Mouse (Mus musculus): ENCODE results near the gene Exoc3l. TPM values are rescaled to one million over a fixed set of nuclear protein-coding genes. Genes with fewer than 3 reads are reported as not detected.
A peak's percentile ranks its signal among the peaks of the same experiment; 100 is the strongest.

Exoc3l gene
- polyA plus RNA-seq, 1 experiment from 2014 or later, result 10.8 TPM

DNA sequence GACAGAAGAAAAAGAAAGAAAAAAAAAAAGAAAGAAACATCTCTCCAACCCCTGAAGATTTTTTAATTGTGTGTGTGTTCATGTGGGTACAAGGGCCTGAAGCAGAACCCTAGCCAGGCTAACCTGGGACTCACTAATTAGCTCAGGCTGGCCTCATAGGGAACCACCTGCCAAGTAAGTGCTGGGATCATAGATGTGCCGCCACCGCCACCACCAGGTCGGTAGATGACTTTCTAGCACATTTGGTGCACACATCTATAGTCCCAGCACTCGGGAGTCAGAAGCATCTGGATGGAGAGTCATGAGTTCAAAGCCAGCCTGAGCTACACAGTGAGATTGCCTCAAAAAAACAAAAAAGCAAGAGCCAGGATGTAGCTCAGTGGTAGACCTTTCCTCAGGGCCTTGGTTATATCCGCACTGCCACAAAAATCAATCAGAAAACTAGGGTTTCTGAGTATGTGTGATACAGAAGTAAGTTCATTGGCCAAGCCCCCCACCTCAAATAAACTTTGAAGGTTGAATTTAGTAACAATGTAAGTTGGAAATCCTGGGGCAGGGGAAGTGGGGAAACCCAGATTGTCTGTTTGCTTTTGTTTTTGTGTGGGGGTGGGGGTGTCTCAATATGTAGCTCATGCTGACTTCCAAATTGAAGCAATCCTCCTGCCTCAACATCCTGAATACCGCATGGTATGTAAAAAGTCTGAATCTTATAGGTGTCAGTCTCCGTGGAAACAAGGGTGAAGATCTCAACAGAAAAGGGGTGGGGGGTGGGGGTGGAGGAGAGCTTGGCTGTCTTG, 38.4 kb downstream of the Exoc3l start:
- no peak overlapping the region for H3K27ac ChIP-seq (ENCODE audit: low read depth, low read length)
- H3K36me3 ChIP-seq (ENCODE audit: control insufficient read depth, insufficient read depth, low read length), result no peaks in the 10 kb centered on the region
- no peak for ATAC-seq (replicated peaks; ENCODE audit: insufficient number of reproducible peaks, low FRiP score, low TSS enrichment)
- H3K27me3 ChIP-seq (ENCODE audit: control insufficient read depth, insufficient read depth, low read length), result peaks cover 44% of the 10 kb centered on the region
- no peaks in the 10 kb centered on the region for H3K9me3 ChIP-seq (replicated peaks; ENCODE audit: control insufficient read depth, low read length)
- WGBS (ENCODE audit: insufficient replicate concordance), result 66% methylated on average over 7 of the region's 7 CpGs
- no peak overlapping the region for H3K4me2 ChIP-seq
- peaks cover 25% of the 10 kb centered on the region for H3K4me1 ChIP-seq (ENCODE audit: control insufficient read depth, insufficient read depth, low read length)
- H3K4me3 ChIP-seq (ENCODE audit: low read depth, low read length), result no peak overlapping the region
- H3K9ac ChIP-seq (ENCODE audit: low read depth, low read length), result no peak overlapping the region

DNA sequence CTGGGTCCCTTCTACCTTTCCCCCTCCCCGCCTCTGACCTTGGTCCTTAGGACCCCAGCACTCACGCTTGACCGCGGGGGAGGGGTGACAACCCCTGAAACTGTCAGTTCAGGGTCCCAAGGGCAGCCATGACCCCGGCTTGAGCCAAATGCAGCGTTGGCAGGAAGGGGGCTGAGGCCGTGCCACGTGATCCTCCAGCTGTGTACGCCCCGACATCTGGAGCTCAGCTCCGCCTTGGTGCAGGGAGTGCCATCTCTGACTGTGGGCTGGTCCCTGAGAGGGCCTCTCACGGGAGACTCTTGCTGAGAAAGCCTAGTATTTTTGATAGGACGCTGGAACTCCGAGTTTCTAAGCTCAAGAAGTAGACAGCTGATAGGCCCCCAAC, 40.9 kb downstream of the Exoc3l start, which contains the start of gene B3gnt9:
B3gnt9 (minus strand) TSS at position 188 of the 385 bp plus-strand sequence.
- H3K9me3 ChIP-seq (replicated peaks; ENCODE audit: control insufficient read depth, low read length), result no peaks in the 10 kb centered on the region
- 0 out of 2 replicates have a peak within 1 kb of the TSS, but pooled peaks have one; percentile 37 for H3K27ac ChIP-seq (ENCODE audit: low read depth, low read length)
- H3K27me3 ChIP-seq (ENCODE audit: control insufficient read depth, insufficient read depth, low read length), result peaks cover 32% of the 10 kb centered on the region
- H3K4me3 ChIP-seq (ENCODE audit: low read depth, low read length), result peak within 1 kb of the TSS; percentile 72
- peak within 1 kb of the TSS; percentile 79 for H3K9ac ChIP-seq (ENCODE audit: low read depth, low read length)
- H3K36me3 ChIP-seq (ENCODE audit: control insufficient read depth, insufficient read depth, low read length), result peaks cover 8% of the 10 kb centered on the region
- H3K4me1 ChIP-seq (ENCODE audit: control insufficient read depth, insufficient read depth, low read length), result peaks cover 25% of the 10 kb centered on the region
- H3K4me2 ChIP-seq, result peak within 1 kb of the TSS; percentile 98
- 1% methylated on average over 14 of the region's 14 CpGs for whole genome bisulfite sequencing (ENCODE audit: insufficient replicate concordance)
- ATAC-seq (replicated peaks; ENCODE audit: insufficient number of reproducible peaks, low FRiP score, low TSS enrichment), result peak; percentile 60

DNA sequence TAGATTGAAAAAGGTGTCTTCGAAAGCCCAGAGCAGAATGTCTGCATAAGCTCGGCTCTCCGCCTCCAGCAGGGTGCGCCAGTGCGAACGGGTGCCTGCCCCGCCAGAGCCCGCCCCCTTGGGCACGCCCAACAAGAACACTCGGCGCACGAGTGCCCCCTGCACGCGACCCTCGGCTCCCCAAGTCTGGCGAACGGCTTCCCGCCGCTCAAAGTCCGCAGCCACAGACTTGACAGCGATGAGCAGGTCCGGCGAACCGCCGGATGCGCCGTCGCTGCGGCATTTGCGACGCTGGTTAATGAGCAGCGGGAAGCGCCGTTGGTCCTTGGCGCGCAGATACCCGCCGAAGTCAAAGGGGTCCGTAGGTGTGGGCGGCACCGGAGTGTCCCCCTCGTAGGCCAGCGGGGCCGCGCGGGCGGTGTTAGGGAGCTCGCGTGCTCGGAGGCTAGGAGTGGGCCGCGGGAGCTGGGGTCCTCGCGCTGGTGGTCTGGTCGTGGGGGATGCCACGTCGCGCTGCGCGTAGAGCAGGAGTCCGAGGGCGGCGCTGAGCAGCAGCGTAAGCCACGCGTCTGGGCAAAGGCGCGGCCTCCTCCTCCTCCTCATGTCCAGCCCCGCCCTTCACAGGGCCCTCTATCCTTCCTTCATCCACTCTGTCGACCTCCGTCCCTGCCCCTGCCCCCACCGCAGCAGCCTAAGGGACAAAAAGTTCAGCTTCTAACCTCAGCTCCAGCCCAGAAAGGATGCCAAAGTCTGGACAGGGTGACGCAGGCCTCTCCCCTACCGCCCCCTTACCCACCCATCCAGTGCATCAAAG, 41.5 kb downstream of the Exoc3l start:
- ATAC-seq (replicated peaks; ENCODE audit: insufficient number of reproducible peaks, low FRiP score, low TSS enrichment), result peak; percentile 72
- peaks cover 25% of the 10 kb centered on the region for H3K4me1 ChIP-seq (ENCODE audit: control insufficient read depth, insufficient read depth, low read length)
- peaks cover 27% of the 10 kb centered on the region for H3K27me3 ChIP-seq (ENCODE audit: control insufficient read depth, insufficient read depth, low read length)
- peaks cover 11% of the 10 kb centered on the region for H3K36me3 ChIP-seq (ENCODE audit: control insufficient read depth, insufficient read depth, low read length)
- 0 out of 2 replicates have a peak overlapping the region, but pooled peaks have one; percentile 37 for H3K27ac ChIP-seq (ENCODE audit: low read depth, low read length)
- 1% methylated on average over 72 of the region's 74 CpGs for WGBS (ENCODE audit: insufficient replicate concordance)
- H3K9ac ChIP-seq (ENCODE audit: low read depth, low read length), result peak overlapping the region; percentile 79
- H3K4me3 ChIP-seq (ENCODE audit: low read depth, low read length), result peak overlapping the region; percentile 72
- no peaks in the 10 kb centered on the region for H3K9me3 ChIP-seq (replicated peaks; ENCODE audit: control insufficient read depth, low read length)
- H3K4me2 ChIP-seq, result peak overlapping the region; percentile 98

DNA sequence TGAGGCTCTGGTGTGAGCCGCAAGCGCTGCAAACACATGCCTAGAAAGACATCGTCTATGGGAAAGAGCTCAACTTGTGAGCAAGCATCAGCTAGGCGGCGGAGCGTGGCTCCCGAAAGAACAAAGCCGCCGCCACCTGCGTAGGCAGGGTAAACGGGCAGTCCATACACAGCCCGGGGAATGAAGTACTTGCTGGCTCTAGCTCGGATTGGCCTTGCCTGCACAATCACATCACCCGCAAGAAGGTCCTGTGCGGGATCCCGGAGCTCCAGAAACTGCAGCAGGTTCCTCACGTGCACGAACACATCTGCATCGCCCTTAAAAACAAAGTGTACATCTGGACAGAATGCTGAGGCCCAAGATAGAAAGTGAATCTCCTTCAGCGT, 42.1 kb downstream of the Exoc3l start:
- H3K36me3 ChIP-seq (ENCODE audit: control insufficient read depth, insufficient read depth, low read length), result peaks cover 11% of the 10 kb centered on the region
- H3K27ac ChIP-seq (ENCODE audit: low read depth, low read length), result no peak overlapping the region
- WGBS (ENCODE audit: insufficient replicate concordance), result 44% methylated on average over 20 of the region's 20 CpGs
- peak overlapping the region; percentile 72 for H3K4me3 ChIP-seq (ENCODE audit: low read depth, low read length)
- no peak for ATAC-seq (replicated peaks; ENCODE audit: insufficient number of reproducible peaks, low FRiP score, low TSS enrichment)
- H3K9me3 ChIP-seq (replicated peaks; ENCODE audit: control insufficient read depth, low read length), result no peaks in the 10 kb centered on the region
- H3K27me3 ChIP-seq (ENCODE audit: control insufficient read depth, insufficient read depth, low read length), result peaks cover 21% of the 10 kb centered on the region
- peaks cover 19% of the 10 kb centered on the region for H3K4me1 ChIP-seq (ENCODE audit: control insufficient read depth, insufficient read depth, low read length)
- H3K4me2 ChIP-seq, result peak overlapping the region; percentile 98
- H3K9ac ChIP-seq (ENCODE audit: low read depth, low read length), result 0 out of 2 replicates have a peak overlapping the region, but pooled peaks have one; percentile 1

- no peak overlapping the region for H3K27ac ChIP-seq (ENCODE audit: low read depth, low read length)
- no peak for ATAC-seq (replicated peaks; ENCODE audit: insufficient number of reproducible peaks, low FRiP score, low TSS enrichment)
- WGBS (ENCODE audit: insufficient replicate concordance), result 67% methylated on average over 10 of the region's 10 CpGs
- H3K4me2 ChIP-seq, result peak overlapping the region; percentile 98; the same call in 1 of the 2 replicates
- no peak overlapping the region for H3K9ac ChIP-seq (ENCODE audit: low read depth, low read length)
- no peak overlapping the region for H3K4me3 ChIP-seq (ENCODE audit: low read depth, low read length)
- H3K36me3 ChIP-seq (ENCODE audit: control insufficient read depth, insufficient read depth, low read length), result peaks cover 14% of the 10 kb centered on the region
- H3K4me1 ChIP-seq (ENCODE audit: control insufficient read depth, insufficient read depth, low read length), result peaks cover 18% of the 10 kb centered on the region
- H3K9me3 ChIP-seq (replicated peaks; ENCODE audit: control insufficient read depth, low read length), result no peaks in the 10 kb centered on the region
- peaks cover 13% of the 10 kb centered on the region for H3K27me3 ChIP-seq (ENCODE audit: control insufficient read depth, insufficient read depth, low read length)
These were observed 43.0 kb downstream of the Exoc3l start for GRCm38 (mm10) chr8:105252680-105253537.

- H3K27ac ChIP-seq (ENCODE audit: low read depth, low read length), result no peak overlapping the region
- H3K9ac ChIP-seq (ENCODE audit: low read depth, low read length), result no peak overlapping the region
- no peaks in the 10 kb centered on the region for H3K9me3 ChIP-seq (replicated peaks; ENCODE audit: control insufficient read depth, low read length)
- H3K4me1 ChIP-seq (ENCODE audit: control insufficient read depth, insufficient read depth, low read length), result peaks cover 18% of the 10 kb centered on the region
- peaks cover 12% of the 10 kb centered on the region for H3K27me3 ChIP-seq (ENCODE audit: control insufficient read depth, insufficient read depth, low read length)
- 85% methylated on average over 6 of the region's 6 CpGs for WGBS (ENCODE audit: insufficient replicate concordance)
- ATAC-seq (replicated peaks; ENCODE audit: insufficient number of reproducible peaks, low FRiP score, low TSS enrichment), result no peak
- no peak overlapping the region for H3K4me2 ChIP-seq
- H3K36me3 ChIP-seq (ENCODE audit: control insufficient read depth, insufficient read depth, low read length), result peaks cover 15% of the 10 kb centered on the region
- H3K4me3 ChIP-seq (ENCODE audit: low read depth, low read length), result no peak overlapping the region
These were observed 43.9 kb downstream of the Exoc3l start for GRCm38 (mm10) chr8:105251954-105252353.

DNA sequence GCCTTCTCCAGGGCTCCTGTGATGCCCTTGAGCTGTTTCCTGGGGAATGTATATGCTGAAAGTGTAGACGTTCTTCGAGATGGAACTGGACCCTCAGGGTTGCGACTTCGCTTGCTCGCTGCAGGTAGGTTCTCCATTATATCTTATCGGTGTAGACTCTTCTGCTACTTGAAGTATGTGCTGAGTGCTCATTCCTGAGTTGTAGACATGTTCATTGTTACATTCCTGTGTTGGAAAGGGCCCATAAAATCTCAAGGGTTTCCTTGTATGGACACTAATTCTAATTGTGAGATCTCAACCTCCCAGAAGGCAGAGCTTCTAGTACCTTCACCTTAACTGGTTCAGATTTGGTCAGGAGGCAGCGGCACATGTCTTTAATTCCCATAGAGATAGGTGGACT, 54.9 kb downstream of the Exoc3l start:
- Histone ChIP-seq H3K4me1 (ENCODE audit: control insufficient read depth, insufficient read depth, low read length) (no peaks in the 10 kb centered on the region), H3K4me3 (ENCODE audit: low read depth, low read length) (no peak overlapping the region), H3K9ac (ENCODE audit: low read depth, low read length) (no peak overlapping the region), H3K27ac (ENCODE audit: low read depth, low read length) (no peak overlapping the region), H3K36me3 (ENCODE audit: control insufficient read depth, insufficient read depth, low read length) (peaks cover 23% of the 10 kb centered on the region), H3K9me3 (replicated peaks; ENCODE audit: control insufficient read depth, low read length) (no peaks in the 10 kb centered on the region), H3K4me2 (no peak overlapping the region), H3K27me3 (ENCODE audit: control insufficient read depth, insufficient read depth, low read length) (no peaks in the 10 kb centered on the region)
- 93% methylated on average over 7 of the region's 7 CpGs for WGBS (ENCODE audit: insufficient replicate concordance)
- ATAC-seq (replicated peaks; ENCODE audit: insufficient number of reproducible peaks, low FRiP score, low TSS enrichment), result no peak
